Mouse (Mus musculus) MEL (cell line): ENCODE data around the gene Gm49353.

Experiments used
- BHLHE40 ChIP-seq: IDR thresholded peaks from 2 replicates; pipeline ENCODE4 v1.6.1; 2012; ENCODE audit warnings: low read depth, mild to moderate bottlenecking, inconsistent platforms, low read length, improper control_type of control experiment, borderline replicate concordance
- CTCF ChIP-seq, 3 experiments: IDR thresholded peaks in 2 of 3; conservative IDR thresholded peaks in 1 of 3; 2 replicates each; pipeline ENCODE4 v1.5.1; 2011 to 2012; ENCODE audit warnings: low read length in 3 of 3, low read depth in 2 of 3, mild to moderate bottlenecking in 2 of 3, improper control_type of control experiment in 1 of 3, inconsistent platforms in 1 of 3, mixed read lengths in 1 of 3, moderate library complexity in 1 of 3; ENCODE audit not compliant: control insufficient read depth in 1 of 3, insufficient read depth in 1 of 3, poor library complexity in 1 of 3, severe bottlenecking in 1 of 3
- GATA1 ChIP-seq: IDR thresholded peaks from 2 replicates; pipeline ENCODE4 v1.6.1; 2011; ENCODE audit warnings: low read depth, low read length, improper control_type of control experiment
- NRF1 ChIP-seq: IDR thresholded peaks from 2 replicates; pipeline ENCODE4 v1.6.1; 2014; ENCODE audit warnings: low read depth, mild to moderate bottlenecking, inconsistent platforms, low read length, improper control_type of control experiment, moderate library complexity; ENCODE audit not compliant: poor library complexity, insufficient read depth, severe bottlenecking
- POLR2A ChIP-seq, 2 experiments: IDR thresholded peaks; 2 replicates each; pipeline ENCODE4 v1.6.1; 2011 to 2012; ENCODE audit warnings: low read length in 2 of 2, mild to moderate bottlenecking in 2 of 2, control low read depth in 1 of 2, improper control_type of control experiment in 1 of 2, low read depth in 1 of 2, moderate library complexity in 1 of 2; ENCODE audit not compliant: control insufficient read depth in 1 of 2, insufficient read depth in 1 of 2, poor library complexity in 1 of 2
- POLR2AphosphoS2 ChIP-seq: IDR thresholded peaks from 2 replicates; pipeline ENCODE4 v1.6.1; 2011; ENCODE audit warnings: low read length, improper control_type of control experiment
- USF1 ChIP-seq: IDR thresholded peaks from 2 replicates; pipeline ENCODE4 v1.6.1; 2014; ENCODE audit warnings: low read depth, mild to moderate bottlenecking, inconsistent platforms, low read length, improper control_type of control experiment, moderate library complexity
- ZNF384 ChIP-seq: IDR thresholded peaks from 2 replicates; pipeline ENCODE4 v1.6.1; 2012; ENCODE audit warnings: low read depth, mild to moderate bottlenecking, inconsistent platforms, low read length, improper control_type of control experiment

- TF ChIP-seq CTCF (IDR thresholded peaks at IDR 0.05 in 2 of 3, conservative IDR thresholded peaks at IDR 0.05 in 1 of 3; ENCODE audit: control insufficient read depth in 1 of 3, insufficient read depth in 1 of 3, low read depth in 2 of 3, low read length in 3 of 3, poor library complexity in 1 of 3, severe bottlenecking in 1 of 3) (no peak), ZNF384 (no peak), POLR2AphosphoS2 (no peak), USF1 (no peak), GATA1 (no peak), BHLHE40 (no peak), POLR2A (IDR thresholded peaks at IDR 0.05; ENCODE audit: control insufficient read depth in 1 of 2, insufficient read depth in 1 of 2, low read depth in 1 of 2, low read length in 2 of 2, poor library complexity in 1 of 2) (no peak), NRF1 (no peak)
These were observed 14.9 kb downstream of the Gm49353 start for GRCm38 (mm10) chr10:29213534-29214100.
